Mouse (Mus musculus) intestine, embryonic 14.5 days (tissue): ENCODE measurements at regions not wholly inside any gene's neighbourhood (a gene's known extent, or its start where the extent isn't known, plus 50 kb on each side); places are given as distances from the start of the nearest gene placed in this dataset.
A peak's percentile ranks its signal among the peaks of the same experiment; 100 is the strongest.

Source experiments
- ATAC-seq: fragments of 200-750 bp; cut with Nextera tagmentation; replicated peaks from 2 replicates; pipeline ENCODE4 v1.8.0; 2017; ENCODE audit warnings: low read depth, moderate number of reproducible peaks, moderate TSS enrichment, moderate library complexity; ENCODE audit not compliant: low FRiP score, low TSS enrichment
- DNase-seq: peaks from one replicate; pipeline ENCODE4 v3.0.0-alpha.2; 2018; ENCODE audit warnings: low spot score
- H3K27ac ChIP-seq: fragments of 300-500 bp; sonication (generic); 2 replicates; pipeline ENCODE4 v1.5.1; 2014; ENCODE audit warnings: low read depth, mild to moderate bottlenecking, control low read depth
- H3K27me3 ChIP-seq: fragments of 300-500 bp; sonication (generic); replicated peaks from 2 replicates; pipeline ENCODE4 v1.6.1; 2014; ENCODE audit warnings: low read length, control low read depth; ENCODE audit not compliant: control insufficient read depth, insufficient read depth
- H3K36me3 ChIP-seq: fragments of 300-500 bp; sonication (generic); 2 replicates; pipeline ENCODE4 v1.6.1; 2014; ENCODE audit warnings: low read length, control low read depth; ENCODE audit not compliant: control insufficient read depth, insufficient read depth
- H3K4me1 ChIP-seq: fragments of 300-500 bp; sonication (generic); replicated peaks from 2 replicates; pipeline ENCODE4 v1.6.1; 2014; ENCODE audit warnings: low read length, control low read depth, mixed read lengths; ENCODE audit not compliant: control insufficient read depth, insufficient read depth
- H3K4me2 ChIP-seq: fragments of 300-500 bp; sonication (generic); 2 replicates; pipeline ENCODE4 v1.6.1; 2014; ENCODE audit warnings: low read length
- H3K4me3 ChIP-seq: fragments of 300-500 bp; sonication (generic); 2 replicates; pipeline ENCODE4 v1.5.1; 2014; ENCODE audit warnings: low read depth, low read length, control low read depth, mixed read lengths
- H3K9ac ChIP-seq: fragments of 300-500 bp; sonication (generic); 2 replicates; pipeline ENCODE4 v1.6.1; 2014; ENCODE audit warnings: mild to moderate bottlenecking, low read length
- H3K9me3 ChIP-seq: fragments of 300-500 bp; sonication (generic); 2 replicates; pipeline ENCODE4 v1.6.1; 2016; ENCODE audit warnings: low read length, control low read depth; ENCODE audit not compliant: control insufficient read depth
- WGBS: fragments of 180-500 bp; shearing (Covaris S2); extraction: QIAGEN DNeasy Blood & Tissue Kit; methylation state at CpG from one replicate; pipeline ENCODE4 v1.1.7; 2014; 5-methylcytosine and 5-hydroxymethylcytosine counted together

DNA sequence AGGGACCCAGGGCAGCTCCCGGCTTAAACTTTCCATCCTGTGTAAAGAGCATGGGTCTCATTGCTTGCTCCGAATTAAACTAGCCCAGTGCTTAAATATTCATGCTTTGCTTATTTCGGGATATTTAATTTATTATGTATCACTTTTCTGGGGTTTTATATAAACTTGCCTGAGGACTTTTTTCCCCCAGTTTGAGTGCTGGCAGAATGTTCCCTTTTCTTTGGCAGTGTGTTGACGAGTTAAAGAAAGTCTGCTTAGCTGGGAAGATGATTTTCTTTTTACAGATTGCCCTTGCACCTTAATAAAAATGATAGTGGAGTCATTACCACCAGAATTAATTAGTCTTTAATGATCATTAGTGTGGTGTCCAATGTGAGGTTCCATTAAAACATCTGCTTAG is 126.9 kb downstream of the Gm10260 start:
- Histone ChIP-seq H3K36me3 (no peaks in the 10 kb centered on the region), H3K27me3 (no peaks in the 10 kb centered on the region), H3K9me3 (no peaks in the 10 kb centered on the region), H3K4me3 (no peak overlapping the region), H3K4me2 (no peak overlapping the region), H3K27ac (no peak overlapping the region), H3K9ac (no peak overlapping the region), H3K4me1 (0 out of 2 replicates have a peak, but pooled peaks cover 4% of the 10 kb centered on the region)
- DNase-seq, result no peak
- ATAC-seq, result no peak
- 61% methylated on average over 4 of the region's 4 CpGs for WGBS

- peak; percentile 37 for DNase-seq
- 84% methylated on average over 13 of the region's 13 CpGs for WGBS
- ATAC-seq, result no peak
Measured at GRCm38 (mm10) chr13:97631872-97632402, 128.5 kb downstream of the Gm10260 start.

DNA sequence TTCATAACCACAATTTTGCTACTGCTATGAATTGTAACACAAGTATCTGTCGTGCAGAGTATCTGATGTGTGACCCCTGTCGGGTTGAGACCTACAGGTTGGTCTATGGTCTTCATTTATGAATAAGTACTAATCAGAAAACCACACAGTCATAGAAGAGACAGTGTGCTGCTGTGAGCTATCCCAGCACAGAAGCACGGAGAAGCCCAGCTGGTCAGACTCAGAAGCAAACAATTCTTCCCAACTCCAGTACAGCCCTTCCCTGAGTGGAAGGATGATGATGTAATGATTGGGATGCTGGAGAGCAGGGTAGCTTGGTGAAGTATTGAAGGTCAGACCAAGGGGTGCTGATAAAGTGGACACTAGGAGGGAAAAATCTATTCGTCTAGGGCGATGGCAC is 129.5 kb downstream of the Gm10260 start:
- no peak overlapping the region for H3K4me3 ChIP-seq
- no peaks in the 10 kb centered on the region for H3K36me3 ChIP-seq
- no peak overlapping the region for H3K9ac ChIP-seq
- DNase-seq, result peak; percentile 4
- ATAC-seq, result no peak
- H3K27me3 ChIP-seq, result no peaks in the 10 kb centered on the region
- no peaks in the 10 kb centered on the region for H3K9me3 ChIP-seq
- H3K4me1 ChIP-seq, result 0 out of 2 replicates have a peak, but pooled peaks cover 4% of the 10 kb centered on the region
- 84% methylated on average over 5 of the region's 5 CpGs for WGBS
- H3K27ac ChIP-seq, result no peak overlapping the region
- no peak overlapping the region for H3K4me2 ChIP-seq

More at GRCm38 (mm10) chr13:97631872-97632402, 128.5 kb downstream of the Gm10260 start:
- H3K27ac ChIP-seq, result no peak overlapping the region
- H3K4me2 ChIP-seq, result no peak overlapping the region
- H3K4me3 ChIP-seq, result no peak overlapping the region
- H3K27me3 ChIP-seq, result no peaks in the 10 kb centered on the region
- H3K4me1 ChIP-seq, result 0 out of 2 replicates have a peak, but pooled peaks cover 4% of the 10 kb centered on the region
- H3K9ac ChIP-seq, result no peak overlapping the region
- no peaks in the 10 kb centered on the region for H3K9me3 ChIP-seq
- no peaks in the 10 kb centered on the region for H3K36me3 ChIP-seq

DNA sequence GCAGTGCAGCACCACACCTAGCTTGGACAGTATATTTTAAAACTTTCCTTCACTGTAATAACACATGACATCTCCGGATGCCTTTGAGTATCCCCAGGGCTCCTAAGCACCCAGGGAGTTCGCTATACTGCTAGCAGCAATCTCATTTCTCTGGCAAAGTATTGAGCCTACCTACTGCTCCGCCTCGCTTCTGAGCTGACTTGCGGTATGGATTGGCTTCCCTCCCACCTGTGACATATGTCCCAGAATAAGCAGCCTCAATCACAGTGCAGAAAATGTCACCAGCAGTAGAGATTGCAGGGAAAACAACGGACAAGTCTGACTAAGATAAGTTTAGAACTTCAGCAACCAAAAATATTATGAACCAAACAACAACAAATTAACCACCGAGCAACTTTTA is 131.8 kb downstream of the Gm10260 start:
- Histone ChIP-seq H3K9ac (no peak overlapping the region), H3K4me1 (no peaks in the 10 kb centered on the region), H3K4me3 (no peak overlapping the region), H3K27me3 (no peaks in the 10 kb centered on the region), H3K27ac (no peak overlapping the region), H3K36me3 (no peaks in the 10 kb centered on the region), H3K4me2 (no peak overlapping the region), H3K9me3 (no peaks in the 10 kb centered on the region)
- WGBS, result 79% methylated on average over 7 of the region's 7 CpGs
- no peak for DNase-seq
- no peak for ATAC-seq

DNA sequence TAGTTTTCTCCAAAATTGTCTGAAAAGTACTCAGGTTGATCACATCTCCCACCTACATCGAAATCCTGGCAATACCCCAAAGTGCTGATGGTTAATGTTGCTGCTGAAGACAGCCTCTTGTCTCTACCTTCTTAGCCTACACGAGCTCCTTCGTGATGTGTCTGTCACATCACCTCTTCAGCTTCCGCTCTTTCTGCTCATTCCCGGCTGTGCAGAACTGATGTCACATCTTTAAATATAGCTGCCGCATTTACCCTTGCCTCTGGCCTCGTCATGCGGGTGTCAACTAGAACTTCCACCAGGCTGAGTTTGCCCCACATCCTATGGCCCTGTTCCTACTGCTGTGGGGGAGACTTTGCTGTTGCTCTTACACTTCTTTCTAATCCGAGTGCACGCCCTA is 133.2 kb downstream of the Gm10260 start:
- no peaks in the 10 kb centered on the region for H3K36me3 ChIP-seq

DNA sequence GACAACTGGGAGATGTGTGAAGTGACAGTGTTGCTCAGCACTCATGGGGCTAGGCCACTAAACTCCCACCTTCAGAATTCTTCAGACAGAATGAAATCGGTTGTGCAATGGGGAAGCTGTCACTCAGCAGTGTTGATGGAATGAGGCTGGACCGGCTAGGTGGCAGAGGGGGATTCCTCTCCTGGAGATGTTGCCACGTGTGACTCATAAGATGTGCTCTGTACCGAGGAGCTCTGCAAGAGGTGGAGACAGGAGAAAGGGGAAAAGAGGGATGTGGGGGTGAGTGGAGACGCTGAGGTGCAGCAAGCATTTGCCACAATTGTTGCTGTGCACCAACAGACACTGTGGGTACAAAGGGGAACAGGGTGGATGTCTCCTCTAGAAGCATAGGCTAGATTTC is 133.6 kb downstream of the Gm10260 start:
- DNase-seq (no peak), ATAC-seq (no peak)
- no peaks in the 10 kb centered on the region for H3K9me3 ChIP-seq
- no peak overlapping the region for H3K27ac ChIP-seq
- WGBS, result 67% methylated on average over 5 of the region's 5 CpGs
- H3K27me3 ChIP-seq, result no peaks in the 10 kb centered on the region
- H3K9ac ChIP-seq, result no peak overlapping the region
- H3K4me1 ChIP-seq, result no peaks in the 10 kb centered on the region
- no peak overlapping the region for H3K4me2 ChIP-seq
- H3K4me3 ChIP-seq, result no peak overlapping the region
- H3K36me3 ChIP-seq, result no peaks in the 10 kb centered on the region

More for the DNA sequence above, 133.2 kb downstream of the Gm10260 start:
- H3K4me2 ChIP-seq, result no peak overlapping the region
- 88% methylated on average over 10 of the region's 10 CpGs for WGBS
- H3K27me3 ChIP-seq, result no peaks in the 10 kb centered on the region
- no peak overlapping the region for H3K4me3 ChIP-seq
- no peaks in the 10 kb centered on the region for H3K4me1 ChIP-seq
- ATAC-seq, result no peak
- no peak overlapping the region for H3K27ac ChIP-seq
- H3K9me3 ChIP-seq, result no peaks in the 10 kb centered on the region
- H3K9ac ChIP-seq, result no peak overlapping the region
- DNase-seq, result no peak

DNA sequence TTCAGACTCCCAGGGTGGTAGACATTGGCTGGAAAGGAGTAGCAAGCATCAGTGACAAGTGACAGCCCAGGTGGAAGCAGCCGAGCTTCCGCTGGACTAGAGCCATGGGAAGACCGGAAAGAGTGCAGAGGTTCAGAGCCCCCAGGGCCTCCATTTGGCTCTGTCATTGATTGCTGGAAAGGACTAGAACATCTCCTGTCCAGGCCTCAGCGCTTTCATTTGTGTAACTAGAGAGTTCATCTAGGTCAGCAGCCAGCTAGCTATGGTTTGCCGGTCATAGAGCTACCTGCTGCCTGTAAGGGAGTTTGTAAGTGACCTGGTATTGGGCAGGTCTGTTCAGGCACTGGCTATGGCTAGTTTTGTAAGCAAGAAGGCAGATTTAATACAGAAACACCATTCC is 134.3 kb downstream of the Gm10260 start:
- no peak for DNase-seq
- 83% methylated on average over 5 of the region's 5 CpGs for WGBS
- no peaks in the 10 kb centered on the region for H3K36me3 ChIP-seq
- no peaks in the 10 kb centered on the region for H3K9me3 ChIP-seq
- no peaks in the 10 kb centered on the region for H3K4me1 ChIP-seq
- no peak overlapping the region for H3K27ac ChIP-seq
- no peaks in the 10 kb centered on the region for H3K27me3 ChIP-seq
- no peak overlapping the region for H3K4me2 ChIP-seq
- no peak overlapping the region for H3K4me3 ChIP-seq
- H3K9ac ChIP-seq, result no peak overlapping the region
- ATAC-seq, result no peak

GRCm38 (mm10) chr13:97625391-97625790 is 135.0 kb downstream of the Gm10260 start:
- no peak overlapping the region for H3K4me2 ChIP-seq
- H3K4me3 ChIP-seq, result no peak overlapping the region
- DNase-seq (no peak), ATAC-seq (no peak)
- H3K27me3 ChIP-seq, result no peaks in the 10 kb centered on the region
- H3K4me1 ChIP-seq, result no peaks in the 10 kb centered on the region
- no peaks in the 10 kb centered on the region for H3K9me3 ChIP-seq
- 74% methylated on average over 4 of the region's 4 CpGs for WGBS
- no peaks in the 10 kb centered on the region for H3K36me3 ChIP-seq
- H3K27ac ChIP-seq, result no peak overlapping the region
- H3K9ac ChIP-seq, result no peak overlapping the region

GRCm38 (mm10) chr13:97618190-97618586 is 142.2 kb downstream of the Gm10260 start:
- 54% methylated on average over 6 of the region's 6 CpGs for WGBS
- Histone ChIP-seq H3K4me3 (no peak overlapping the region), H3K4me2 (no peak overlapping the region), H3K27me3 (no peaks in the 10 kb centered on the region), H3K9ac (no peak overlapping the region), H3K4me1 (peaks cover 14% of the 10 kb centered on the region; the same call in 1 of the 2 replicates), H3K36me3 (no peaks in the 10 kb centered on the region), H3K27ac (peak overlapping the region; percentile 78; the same call in 1 of the 2 replicates), H3K9me3 (no peaks in the 10 kb centered on the region)
- DNase-seq (no peak), ATAC-seq (0 out of 2 replicates have a peak, but pooled peaks have one; percentile 36)
